Mouse (Mus musculus): Measurements from ENCODE around the gene Spta1. TPM values are rescaled to one million over a fixed set of nuclear protein-coding genes. Genes with fewer than 3 reads are reported as not detected.

Gene Spta1
- total RNA-seq (2021), result under 1 TPM; 0.14 to 0.24 TPM
- long read RNA-seq, experiment 1, result 0 reads
- long read RNA-seq, experiment 2, result 0 reads

GRCm38 (mm10) chr1:174172605-174173004, at the start of gene Spta1:
Gene Spta1, plus strand, starts transcription at chr1:174172776.
- DNase-seq (ENCODE audit: low spot score in 2 of 2), result no peak

GRCm38 (mm10) chr1:174131217-174131616, 41.4 kb upstream of the Spta1 start, which contains the start of gene Olfr424:
Gene Olfr424, plus strand, starts transcription at chr1:174131517.
- no peak for DNase-seq (ENCODE audit: low spot score in 2 of 2)

- DNase-seq (ENCODE audit: low spot score in 2 of 2), result no peak
Observed at GRCm38 (mm10) chr1:174131999-174132398, 40.6 kb upstream of the Spta1 start.

- DNase-seq (ENCODE audit: low spot score in 2 of 2), result no peak
Observed at GRCm38 (mm10) chr1:174141384-174141783, 31.2 kb upstream of the Spta1 start.

DNA sequence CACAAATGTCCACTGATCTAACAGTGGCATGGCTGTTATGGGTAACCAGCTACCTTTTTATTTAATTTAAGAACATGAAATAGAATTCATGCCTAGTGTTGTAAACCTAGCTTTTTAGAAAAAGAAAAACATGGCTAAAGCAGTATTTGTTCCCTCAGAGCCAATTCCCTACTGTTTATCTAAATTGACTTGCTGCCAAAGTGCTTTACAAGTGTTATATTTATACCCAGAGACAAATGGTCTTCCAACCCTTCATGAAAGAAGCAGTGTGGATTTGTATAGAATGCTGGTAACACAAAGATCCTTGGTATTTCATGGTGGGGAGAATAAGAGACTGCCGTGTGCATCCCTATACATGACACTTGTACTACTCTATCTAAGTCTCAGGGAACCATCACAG, 25.9 kb upstream of the Spta1 start:
- DNase-seq (ENCODE audit: low spot score in 2 of 2), result peak in 1 of 2 experiments; percentile 8

DNA sequence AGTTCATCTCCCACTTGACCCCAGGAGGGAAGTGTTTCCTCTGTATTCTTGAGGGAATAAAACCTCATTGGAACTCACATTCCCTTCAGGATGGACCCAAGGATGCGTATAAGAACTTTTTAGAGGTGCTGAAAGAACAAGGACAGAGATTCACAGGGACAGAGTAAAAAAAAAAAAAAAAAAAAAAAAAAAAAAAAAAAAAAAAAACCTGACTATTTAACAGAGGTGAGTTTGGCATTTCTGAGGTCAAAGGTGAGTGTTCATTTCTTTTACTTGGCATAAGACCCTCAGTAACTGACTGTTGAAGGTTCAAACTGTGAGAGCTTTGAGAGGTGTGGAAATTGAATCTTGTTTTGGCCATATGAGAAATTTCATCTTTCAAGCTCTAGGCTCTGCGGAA, 23.3 kb upstream of the Spta1 start:
- DNase-seq (ENCODE audit: low spot score in 2 of 2), result no peak

DNA sequence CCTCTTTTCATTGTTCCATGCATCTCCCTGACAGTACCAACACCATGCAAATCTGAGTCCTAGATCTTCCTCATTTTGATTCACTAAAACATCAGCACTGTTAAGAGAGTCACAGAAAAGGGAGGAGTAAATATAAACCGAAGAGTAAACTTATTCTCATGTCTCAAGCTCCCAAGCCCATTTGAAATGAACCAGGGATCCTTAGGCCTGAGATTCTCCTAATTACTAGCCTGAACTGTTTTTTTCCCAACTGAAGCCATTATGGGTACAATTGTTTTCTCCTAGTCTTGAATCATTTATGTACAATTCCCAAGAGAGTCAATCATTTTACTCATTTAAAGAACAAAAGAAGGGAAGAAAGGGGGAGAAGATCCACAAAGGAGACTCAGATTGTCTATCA, 17.2 kb upstream of the Spta1 start, which contains the start of gene Olfr420:
Gene Olfr420 (plus strand): TSS at position 301 of the 400 bp plus-strand sequence.
- DNase-seq (ENCODE audit: low spot score in 2 of 2), result no peak

DNA sequence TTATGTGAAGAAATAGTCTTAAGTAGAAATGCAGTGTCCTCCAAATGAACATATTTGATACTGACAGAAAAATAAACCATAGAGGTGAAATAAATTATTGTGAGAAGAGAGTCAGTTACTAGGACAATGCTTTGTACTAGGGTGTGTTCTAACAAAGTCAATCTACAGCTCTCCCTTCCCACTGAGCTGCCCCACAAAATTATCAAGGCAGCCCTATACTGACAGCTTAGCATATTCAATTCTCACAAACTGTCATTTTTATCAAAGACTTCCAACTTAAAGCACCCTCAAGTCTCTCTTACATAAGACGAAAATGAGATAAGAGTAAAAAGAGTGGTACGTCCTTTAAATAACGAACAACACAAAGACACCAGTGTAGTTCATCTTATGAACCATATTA, 15.0 kb upstream of the Spta1 start:
- DNase-seq (ENCODE audit: low spot score in 2 of 2), result no peak

- DNase-seq (ENCODE audit: low spot score in 2 of 2), result no peak
Observed at GRCm38 (mm10) chr1:174158512-174158911, 14.1 kb upstream of the Spta1 start.

DNA sequence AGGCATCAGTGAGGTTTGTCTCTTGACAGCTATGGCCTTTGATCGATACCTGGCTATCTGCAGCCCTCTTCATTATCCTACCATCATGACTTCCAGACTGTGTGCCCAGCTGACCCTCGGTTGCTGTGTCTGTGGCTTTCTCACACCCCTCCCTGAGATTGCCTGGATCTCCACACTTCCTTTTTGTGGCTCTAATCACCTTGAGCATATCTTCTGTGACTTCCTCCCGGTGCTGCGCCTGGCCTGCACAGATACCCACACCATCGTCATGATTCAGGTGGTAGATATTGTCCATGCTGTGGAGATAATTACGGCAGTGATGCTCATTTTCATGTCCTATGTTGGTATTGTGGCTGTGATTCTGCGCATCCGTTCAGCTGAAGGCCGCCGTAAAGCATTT, 13.5 kb upstream of the Spta1 start:
- no peak for DNase-seq (ENCODE audit: low spot score in 2 of 2)

DNA sequence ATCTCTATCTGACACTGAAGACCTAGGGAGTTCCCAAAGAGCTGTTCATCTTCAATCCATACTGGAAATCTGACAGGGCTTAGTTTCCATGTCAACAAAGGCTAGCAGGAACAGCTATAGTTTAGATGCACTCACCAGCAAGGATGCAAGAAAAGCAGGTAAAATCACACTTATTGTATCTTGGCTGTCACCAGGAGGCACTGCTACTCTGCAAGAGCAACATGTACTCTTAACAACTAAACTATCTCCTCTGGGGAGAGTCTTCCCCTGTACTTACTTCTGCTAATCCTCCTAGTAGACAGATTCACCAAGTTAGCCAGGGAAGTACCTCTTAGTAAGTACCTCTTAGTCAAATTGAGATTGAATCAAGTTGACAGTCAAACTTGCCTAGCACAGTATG, 3.6 kb upstream of the Spta1 start:
- no peak for DNase-seq (ENCODE audit: low spot score in 2 of 2)

- peak in 1 of 2 experiments; percentile 5 for DNase-seq (ENCODE audit: low spot score in 2 of 2)
Observed at GRCm38 (mm10) chr1:174170706-174171501, 1.7 kb upstream of the Spta1 start.

GRCm38 (mm10) chr1:174171537-174171936, 1.0 kb upstream of the Spta1 start:
- no peak for DNase-seq (ENCODE audit: low spot score in 2 of 2)

GRCm38 (mm10) chr1:174204699-174205098, 32.1 kb downstream of the Spta1 start:
- no peak for DNase-seq (ENCODE audit: low spot score in 2 of 2)

- DNase-seq (ENCODE audit: low spot score in 2 of 2), result no peak
Observed at GRCm38 (mm10) chr1:174212286-174212685, 39.7 kb downstream of the Spta1 start.

DNA sequence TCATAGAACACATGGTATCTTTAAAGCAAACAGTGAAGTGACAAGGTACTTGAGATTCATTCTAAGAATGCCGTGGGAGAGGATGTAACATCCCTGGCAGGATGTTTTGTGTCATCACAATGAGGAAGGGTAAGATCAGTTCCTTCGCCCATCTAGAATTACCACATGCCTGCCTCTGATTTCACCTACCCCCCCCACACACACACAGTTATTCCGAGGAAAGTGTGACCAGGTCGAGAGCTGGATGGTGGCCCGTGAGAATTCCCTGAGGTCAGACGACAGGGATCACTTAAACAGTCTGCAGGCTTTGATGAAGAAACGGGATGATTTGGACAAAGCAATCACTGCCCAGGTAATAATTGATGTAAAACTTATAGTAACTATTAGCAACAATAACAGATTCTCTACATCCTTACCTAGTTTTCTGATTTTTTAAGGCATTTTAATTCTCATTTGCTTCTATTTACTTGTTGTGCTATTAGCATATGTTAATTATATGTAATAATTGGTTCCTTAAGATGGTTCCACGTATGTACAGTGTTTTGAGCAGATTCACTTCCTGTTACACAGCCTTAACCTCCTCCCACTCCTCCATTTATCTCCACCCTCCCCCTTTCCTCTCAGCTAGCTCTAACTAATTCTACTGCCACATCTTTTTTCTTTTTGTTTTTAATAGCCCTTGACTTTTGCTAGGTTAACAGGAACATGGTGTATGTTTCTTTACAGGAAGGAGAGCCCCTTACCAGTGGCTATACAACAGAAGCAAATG, 42.9 kb downstream of the Spta1 start:
- no peak for DNase-seq (ENCODE audit: low spot score in 2 of 2)

GRCm38 (mm10) chr1:174216528-174217204, 44.1 kb downstream of the Spta1 start:
- DNase-seq (ENCODE audit: low spot score in 2 of 2), result no peak

GRCm38 (mm10) chr1:174239916-174240315, 67.3 kb downstream of the Spta1 start:
- DNase-seq (ENCODE audit: low spot score in 2 of 2), result no peak

GRCm38 (mm10) chr1:174244621-174245020, 72.0 kb downstream of the Spta1 start:
- DNase-seq (ENCODE audit: low spot score in 2 of 2), result peak in 1 of 2 experiments; percentile 47

GRCm38 (mm10) chr1:174246080-174246479, 73.5 kb downstream of the Spta1 start:
- no peak for DNase-seq (ENCODE audit: low spot score in 2 of 2)

- no peak for DNase-seq (ENCODE audit: low spot score in 2 of 2)
Observed at GRCm38 (mm10) chr1:174247170-174247569, 74.6 kb downstream of the Spta1 start.

GRCm38 (mm10) chr1:174250376-174250775, 77.8 kb downstream of the Spta1 start:
- DNase-seq (ENCODE audit: low spot score in 2 of 2), result peak; percentile 44 to 70

Measured in layer of hippocampus, postnatal 14 days (tissue).